Mouse (Mus musculus) hematopoietic stem cell, adult 5-6 weeks (primary cell): ENCODE results near the gene Nceh1. TPM values are rescaled to one million over a fixed set of nuclear protein-coding genes. Genes with fewer than 3 reads are reported as not detected.
A peak's percentile ranks its signal among the peaks of the same experiment; 100 is the strongest.

Source experiments
- ATAC-seq, 2 experiments: fragments of 125-278 bp in 1 of 2; replicated peaks in 1 of 2; 2 replicates each; pipeline ENCODE4 v1.8.0; 2016 to 2017; ENCODE audit warnings: inconsistent platforms in 2 of 2, mild to moderate bottlenecking in 2 of 2, moderate number of reproducible peaks in 2 of 2, low read depth in 1 of 2, moderate TSS enrichment in 1 of 2; ENCODE audit not compliant: low FRiP score in 2 of 2, poor library complexity in 2 of 2, severe bottlenecking in 2 of 2, insufficient read depth in 1 of 2, low TSS enrichment in 1 of 2
- total RNA-seq: library from RNA; stranded (forward); fragments of 172-1452, 232-1000 nt; gene quantifications from 2 replicates; pipeline ENCODE4 v1.2.3, GENCODE M21; 2017

The Nceh1 gene
- total RNA-seq, 1 experiment from 2014 or later = 55.5 TPM

GRCm38 (mm10) chr3:27291411-27291810, 108.6 kb downstream of the Nceh1 start:
- peak; percentile 60 to 82 for ATAC-seq

- ATAC-seq = no peak
Observed at GRCm38 (mm10) chr3:27293645-27294385, 111.0 kb downstream of the Nceh1 start.

- ATAC-seq = no peak
Observed at GRCm38 (mm10) chr3:27300451-27300850, 117.7 kb downstream of the Nceh1 start.

GRCm38 (mm10) chr3:27302339-27303022, 119.7 kb downstream of the Nceh1 start:
- ATAC-seq = peak; percentile 29 to 42; a peak in 3 of 4 replicates

GRCm38 (mm10) chr3:27306815-27307214, 124.0 kb downstream of the Nceh1 start:
- ATAC-seq = no peak

- no peak for ATAC-seq
Observed at GRCm38 (mm10) chr3:27310973-27311372, 128.2 kb downstream of the Nceh1 start.

GRCm38 (mm10) chr3:27311475-27311874, 128.7 kb downstream of the Nceh1 start:
- ATAC-seq = 0 out of 4 replicates have a peak, but pooled peaks have one; percentile 22 to 39

GRCm38 (mm10) chr3:27314506-27315164, 131.9 kb downstream of the Nceh1 start:
- no peak; a peak in 1 of 4 replicates for ATAC-seq

- ATAC-seq = peak; percentile 96
Observed at GRCm38 (mm10) chr3:27316559-27317287, 134.0 kb downstream of the Nceh1 start, which contains the start of gene Tnfsf10. Gene Tnfsf10 (plus strand): TSS chr3:27317028.

- ATAC-seq = peak in 1 of 2 experiments; percentile 14; a peak in 1 of 4 replicates
Observed at GRCm38 (mm10) chr3:27317288-27318024, 134.7 kb downstream of the Nceh1 start.

GRCm38 (mm10) chr3:27319650-27320049, 136.9 kb downstream of the Nceh1 start:
- no peak for ATAC-seq

- 0 out of 4 replicates have a peak, but pooled peaks of 1 of the 2 experiments have one; percentile 19 for ATAC-seq
Observed at GRCm38 (mm10) chr3:27320613-27321495, 138.1 kb downstream of the Nceh1 start.

- no peak for ATAC-seq
Observed at GRCm38 (mm10) chr3:27322591-27322990, 139.8 kb downstream of the Nceh1 start.

- no peak for ATAC-seq
Observed at GRCm38 (mm10) chr3:27323551-27323950, 140.8 kb downstream of the Nceh1 start.

- ATAC-seq = no peak
Observed at GRCm38 (mm10) chr3:27326633-27327191, 143.9 kb downstream of the Nceh1 start.

- peak; percentile 62 to 85 for ATAC-seq
Observed at GRCm38 (mm10) chr3:27330706-27331105, 147.9 kb downstream of the Nceh1 start.
